Mouse (Mus musculus) lung, postnatal 0 days (tissue): Measurements from ENCODE around the gene Prex1.

Experiments used
- CTCF ChIP-seq: IDR thresholded peaks from 2 replicates; pipeline ENCODE4 v1.5.1; 2016; ENCODE audit warnings: antibody characterized with exemption, mild to moderate bottlenecking
- EP300 ChIP-seq: IDR thresholded peaks from 2 replicates; pipeline ENCODE4 v1.6.1; 2016; ENCODE audit warnings: antibody characterized with exemption, mild to moderate bottlenecking, control low read depth

- TF ChIP-seq CTCF (no peak), EP300 (no peak)
Measured at GRCm38 (mm10) chr2:166653564-166653963, 60.1 kb downstream of the Prex1 start.
